Mouse (Mus musculus): Measurements from ENCODE around the gene Sertad2.

- TF ChIP-seq CTCF (IDR thresholded peaks at IDR 0.05; ENCODE audit: insufficient read depth, low read depth, low read length): no peak
- no peak for TF ChIP-seq POLR2A (IDR thresholded peaks at IDR 0.05; ENCODE audit: insufficient read depth, low read depth, low read length)
These were observed 43.1 kb downstream of the Sertad2 start for GRCm38 (mm10) chr11:20586180-20586579.

Data from olfactory bulb, adult 2 months (tissue).